Comparison of ENCODE assay signal across 27 mouse cellular contexts in genomic region chr4:141605421-141605820, GRCm38 (mm10). TPM values are rescaled to one million over a fixed set of nuclear protein-coding genes. Genes with fewer than 3 reads are reported as not detected.
DNase-seq lines count a peak whose midpoint lies in the region; ATAC-seq and TF ChIP-seq lines count a peak whose summit lies in the region.
"Had no signal": no experiment of that assay in that cellular context is flagged by ENCODE, and none has a peak within 500 bp of the region (broad histone marks: within the 10 kb centered on the region; RNA-seq: fewer than 3 reads in every experiment).

No protein-coding gene starts in this region.

- ATAC-seq in lung, embryonic 14.5 days (ENCODE audit: insufficient read depth), result peak; percentile 16; the same call in 1 of the 2 replicates
- ATAC-seq: activated CD4-positive, CD25-positive, alpha-beta regulatory T cell, adult 4 months; forebrain, embryonic 13.5 days; hindbrain, embryonic 16.5 days; intestine, postnatal 0 days; midbrain, embryonic 13.5 days had no signal

- H3K36me3 ChIP-seq in kidney, adult 2 months (ENCODE audit: control insufficient read depth, insufficient read depth, low read length), result no peaks in the 10 kb centered on the region
- no peaks in the 10 kb centered on the region for H3K36me3 ChIP-seq in lung, embryonic 14.5 days (ENCODE audit: insufficient read depth)
- H3K36me3 ChIP-seq: embryonic facial prominence, embryonic 13.5 days; hindbrain, embryonic 10.5 days; kidney, embryonic 15.5 days; liver, embryonic 13.5 days; midbrain, embryonic 13.5 days; neural tube, embryonic 12.5 days; stomach, embryonic 15.5 days had no signal

- no peak overlapping the region for H3K4me2 ChIP-seq in lung, embryonic 14.5 days
- H3K4me2 ChIP-seq: embryonic facial prominence, embryonic 13.5 days; forebrain, embryonic 13.5 days; kidney, embryonic 15.5 days; liver, embryonic 13.5 days; midbrain, embryonic 13.5 days; neural tube, embryonic 12.5 days; stomach, embryonic 15.5 days had no signal

- intact Hi-C loops in gastrocnemius, adult 2 months (cut with DNase I), result no loop called here
- intact Hi-C loops in gastrocnemius, postnatal 36 days (cut with DNase I), result no loop called here

- TF ChIP-seq POLR2A in kidney, adult 2 months (IDR thresholded peaks at IDR 0.05; ENCODE audit: low read depth, low read length), result no peak
- TF ChIP-seq POLR2A in bone marrow macrophage, adult 2 months (IDR thresholded peaks at IDR 0.05; ENCODE audit: borderline replicate concordance, low read depth, low read length), result no peak

- DNase-seq in gastrocnemius, adult 2 months, result no peak
- DNase-seq in gastrocnemius, postnatal 36 days, result no peak
- no peak for DNase-seq in kidney, adult 2 months
- DNase-seq in kidney, postnatal 10 days, result no peak
- DNase-seq in lung, embryonic 14.5 days, result no peak
- DNase-seq in lung, postnatal 14 days, result no peak
- DNase-seq in frontal cortex, postnatal 36 days (ENCODE audit: low spot score in 2 of 2), result no peak
- DNase-seq: cerebellum, adult 2 months; cerebellum, postnatal 25 days; layer of hippocampus, postnatal 36 days; liver, embryonic 13.5 days; right cerebral cortex, postnatal 25 days; thymus, postnatal 25 days had no signal

- no peaks in the 10 kb centered on the region for H3K9me3 ChIP-seq in lung, embryonic 14.5 days (ENCODE audit: low read depth, low read length)
- H3K9me3 ChIP-seq: embryonic facial prominence, embryonic 13.5 days; forebrain, embryonic 13.5 days; hindbrain, embryonic 10.5 days; kidney, embryonic 15.5 days; liver, embryonic 13.5 days; midbrain, embryonic 13.5 days; neural tube, embryonic 12.5 days; stomach, embryonic 15.5 days had no signal

- H3K4me3 ChIP-seq in gastrocnemius, adult 2 months, result peak overlapping the region; percentile 7; the same call in 1 of the 2 replicates
- peak overlapping the region; percentile 33 for H3K4me3 ChIP-seq in kidney, adult 2 months (ENCODE audit: insufficient read depth, low read depth, low read length)
- H3K4me3 ChIP-seq in lung, embryonic 14.5 days (ENCODE audit: low read depth, low read length), result no peak overlapping the region
- peak overlapping the region; percentile 64 for H3K4me3 ChIP-seq in bone marrow macrophage, adult 2 months (ENCODE audit: insufficient read depth, low read length)
- H3K4me3 ChIP-seq: embryonic facial prominence, embryonic 13.5 days; forebrain, embryonic 13.5 days; hindbrain, embryonic 10.5 days; kidney, embryonic 15.5 days; liver, embryonic 13.5 days; midbrain, embryonic 13.5 days; neural tube, embryonic 12.5 days; stomach, embryonic 15.5 days had no signal

- H3K27ac ChIP-seq in gastrocnemius, adult 2 months, result peak overlapping the region; percentile 35
- H3K27ac ChIP-seq in kidney, adult 2 months (ENCODE audit: insufficient read depth, low read depth, low read length), result peak overlapping the region; percentile 72
- H3K27ac ChIP-seq in lung, embryonic 14.5 days (ENCODE audit: low read depth), result peak overlapping the region; percentile 83; the same call in 1 of the 2 replicates
- H3K27ac ChIP-seq in bone marrow macrophage, adult 2 months (ENCODE audit: insufficient read depth, low read depth, low read length), result peak overlapping the region; percentile 87
- H3K27ac ChIP-seq: embryonic facial prominence, embryonic 13.5 days; forebrain, embryonic 13.5 days; hindbrain, embryonic 10.5 days; liver, embryonic 13.5 days; midbrain, embryonic 13.5 days; neural tube, embryonic 12.5 days had no signal

- H3K4me1 ChIP-seq in kidney, adult 2 months (ENCODE audit: control insufficient read depth, insufficient read depth, low read length), result peaks cover 34% of the 10 kb centered on the region
- peaks cover 21% of the 10 kb centered on the region for H3K4me1 ChIP-seq in lung, embryonic 14.5 days (ENCODE audit: insufficient read depth)
- H3K4me1 ChIP-seq in bone marrow macrophage, adult 2 months (ENCODE audit: control insufficient read depth, insufficient read depth, low read length), result peaks cover 59% of the 10 kb centered on the region
- H3K4me1 ChIP-seq: forebrain, embryonic 13.5 days; midbrain, embryonic 13.5 days; neural tube, embryonic 12.5 days had no signal

- no peaks in the 10 kb centered on the region for H3K27me3 ChIP-seq in kidney, adult 2 months (replicated peaks; ENCODE audit: control insufficient read depth, insufficient read depth, low read length)
- no peaks in the 10 kb centered on the region for H3K27me3 ChIP-seq in lung, embryonic 14.5 days (ENCODE audit: insufficient read depth, low read length)
- H3K27me3 ChIP-seq: embryonic facial prominence, embryonic 13.5 days; kidney, embryonic 15.5 days; stomach, embryonic 15.5 days had no signal

- WGBS in kidney, adult 2 months, result 89% methylated on average over 5 of the region's 5 CpGs
- 81% methylated on average over 5 of the region's 5 CpGs for WGBS in lung, embryonic 14.5 days

- TF ChIP-seq CTCF in gastrocnemius, adult 2 months (IDR thresholded peaks at IDR 0.05), result no peak
- no peak for TF ChIP-seq CTCF in kidney, adult 2 months (conservative IDR thresholded peaks at IDR 0.05; ENCODE audit: insufficient read depth, insufficient read length, low read depth, low read length)
- TF ChIP-seq CTCF in lung, embryonic 14.5 days (IDR thresholded peaks at IDR 0.05; ENCODE audit: low read depth), result no peak
- TF ChIP-seq CTCF in bone marrow macrophage, adult 2 months (IDR thresholded peaks at IDR 0.05; ENCODE audit: low read depth, low read length), result no peak

- no peak overlapping the region for H3K9ac ChIP-seq in lung, embryonic 14.5 days
- H3K9ac ChIP-seq: embryonic facial prominence, embryonic 13.5 days; forebrain, embryonic 13.5 days; kidney, embryonic 15.5 days; liver, embryonic 13.5 days; midbrain, embryonic 13.5 days; neural tube, embryonic 12.5 days; stomach, embryonic 15.5 days had no signal

RNA-seq across cellular contexts. Expression of gene Fblim1, which starts 0.5 kb away (rescaled TPM):
- 1 to 10 TPM; 1.1 to 1.5 TPM for total RNA-seq in gastrocnemius, adult 2 months (2021)
- total RNA-seq in gastrocnemius, postnatal 36 days (2021), result under 1 TPM; 0.64 to 0.84 TPM
- 10.2 and 10.5 TPM in 2 replicates for polyA plus RNA-seq in kidney, adult 2 months (2012; rRNA removed)
- 83.6 and 89.2 TPM in 2 replicates for polyA plus RNA-seq in lung, embryonic 14.5 days (2014; fragmentation: Nextera tagmentation; extraction: Ambion mirVana)
- 60.2 and 65.0 TPM in 2 replicates for polyA plus RNA-seq in bone marrow macrophage, adult 2 months (2012; ENCODE audit: insufficient read depth, insufficient read length, missing spikeins)
- total RNA-seq: megakaryocyte progenitor cell, adult 5-6 weeks had no signal

RNA-seq across cellular contexts. Expression of gene Tmem82, which starts 13.0 kb away (rescaled TPM):
- total RNA-seq in gastrocnemius, adult 2 months (2021), result 1 to 10 TPM in 1 of 2 experiments, under 1 TPM in 1; 0.61 to 3.2 TPM
- total RNA-seq in gastrocnemius, postnatal 36 days (2021), result 1 to 10 TPM in 1 of 2 experiments, under 1 TPM in 1; 0.62 to 1.4 TPM
- polyA plus RNA-seq in kidney, adult 2 months (2012; rRNA removed), result 29.0 and 32.3 TPM in 2 replicates
- polyA plus RNA-seq in lung, embryonic 14.5 days (2014; fragmentation: Nextera tagmentation; extraction: Ambion mirVana), result 0.38 and 0.50 TPM in 2 replicates
- 2.4 and 3.3 TPM in 2 replicates for polyA plus RNA-seq in bone marrow macrophage, adult 2 months (2012; ENCODE audit: insufficient read depth, insufficient read length, missing spikeins)

RNA-seq across cellular contexts. Expression of gene Slc25a34, which starts 18.2 kb away (rescaled TPM):
- 10 to 100 TPM; 10.3 to 26.9 TPM for total RNA-seq in gastrocnemius, adult 2 months (2021)
- total RNA-seq in gastrocnemius, postnatal 36 days (2021), result 10 to 100 TPM; 10.3 to 26.0 TPM
- polyA plus RNA-seq in kidney, adult 2 months (2012; rRNA removed), result 30.1 and 33.8 TPM in 2 replicates
- not detected in 2 replicates for polyA plus RNA-seq in lung, embryonic 14.5 days (2014; fragmentation: Nextera tagmentation; extraction: Ambion mirVana)
- polyA plus RNA-seq in bone marrow macrophage, adult 2 months (2012; ENCODE audit: insufficient read depth, insufficient read length, missing spikeins), result 0.48 and 0.49 TPM in 2 replicates
- total RNA-seq: granulocyte monocyte progenitor cell, adult 5-6 weeks; megakaryocyte progenitor cell, adult 5-6 weeks had no signal
- polyA plus RNA-seq: activated CD4-positive, CD25-positive, alpha-beta regulatory T cell, adult 4 months; embryonic facial prominence, embryonic 13.5 days; limb, embryonic 11.5 days; neural tube, embryonic 12.5 days had no signal

RNA-seq across cellular contexts. Expression of gene Plekhm2, which starts 59.3 kb away (rescaled TPM):
- 10 to 100 TPM; 32.9 to 34.7 TPM for total RNA-seq in gastrocnemius, adult 2 months (2021)
- total RNA-seq in gastrocnemius, postnatal 36 days (2021), result 10 to 100 TPM; 23.6 to 30.5 TPM
- 79.7 and 85.4 TPM in 2 replicates for polyA plus RNA-seq in kidney, adult 2 months (2012; rRNA removed)
- 5.1 and 5.4 TPM in 2 replicates for polyA plus RNA-seq in lung, embryonic 14.5 days (2014; fragmentation: Nextera tagmentation; extraction: Ambion mirVana)
- polyA plus RNA-seq in bone marrow macrophage, adult 2 months (2012; ENCODE audit: insufficient read depth, insufficient read length, missing spikeins), result 56.0 and 62.1 TPM in 2 replicates

Comparison
In these comparisons a context has a peak if more than half of its experiments do, and no peak if none do; other contexts are left out.
1. H3K27ac ChIP-seq: peak in every context shown above with its lines; median percentile 87 in bone marrow macrophage, adult 2 months; 83 in lung, embryonic 14.5 days; 72 in kidney, adult 2 months; 35 in gastrocnemius, adult 2 months.
2. RNA of gene Slc25a34, which starts 18.2 kb away (polyA plus RNA-seq): 30.1 to 33.8 TPM in kidney, adult 2 months; 0.48 to 0.49 TPM in bone marrow macrophage, adult 2 months and not detected in lung, embryonic 14.5 days; every median in the first group is over 10 times any median in the second.